Mouse (Mus musculus) limb, embryonic 11.5 days (tissue): ENCODE data around the gene Mcu. TPM values are rescaled to one million over a fixed set of nuclear protein-coding genes. Genes with fewer than 3 reads are reported as not detected.

Experiments
- ATAC-seq: fragments of 200-750 bp; cut with Nextera tagmentation; 2 replicates; pipeline ENCODE4 v1.8.0; 2017; ENCODE audit warnings: low read depth; ENCODE audit not compliant: insufficient number of reproducible peaks, low FRiP score, low TSS enrichment
- DNase-seq: peaks from one replicate; pipeline ENCODE4 v3.0.0-alpha.2; 2015; ENCODE audit warnings: low spot score
- H3K27ac ChIP-seq: fragments of 300-500 bp; sonication (generic); replicated peaks from 2 replicates; pipeline ENCODE4 v1.5.1; 2014; ENCODE audit warnings: low read depth, mild to moderate bottlenecking, low read length
- H3K27me3 ChIP-seq: fragments of 300-500 bp; sonication (generic); 2 replicates; pipeline ENCODE4 v1.6.1; 2014; ENCODE audit warnings: mild to moderate bottlenecking, low read length, mixed read lengths; ENCODE audit not compliant: control insufficient read depth, insufficient read depth
- H3K36me3 ChIP-seq: fragments of 300-500 bp; sonication (generic); 2 replicates; pipeline ENCODE4 v1.6.1; 2014; ENCODE audit warnings: mild to moderate bottlenecking, low read length, moderate library complexity, mixed read lengths; ENCODE audit not compliant: control insufficient read depth, insufficient read depth
- H3K4me1 ChIP-seq: fragments of 300-500 bp; sonication (generic); 2 replicates; pipeline ENCODE4 v1.6.1; 2014; ENCODE audit warnings: low read length, mixed read lengths; ENCODE audit not compliant: control insufficient read depth, insufficient read depth
- H3K4me2 ChIP-seq: fragments of 300-500 bp; sonication (generic); 2 replicates; pipeline ENCODE4 v1.6.1; 2014; ENCODE audit warnings: low read depth, mild to moderate bottlenecking, moderate library complexity; ENCODE audit not compliant: severe bottlenecking
- H3K4me3 ChIP-seq: fragments of 300-500 bp; sonication (generic); 2 replicates; pipeline ENCODE4 v1.5.1; 2014; ENCODE audit warnings: low read depth, low read length
- H3K9ac ChIP-seq: fragments of 300-500 bp; sonication (generic); 2 replicates; pipeline ENCODE4 v1.6.1; 2014; ENCODE audit warnings: mild to moderate bottlenecking, low read length
- H3K9me3 ChIP-seq: fragments of 300-500 bp; sonication (generic); 2 replicates; pipeline ENCODE4 v1.6.1; 2016; ENCODE audit warnings: low read length; ENCODE audit not compliant: control insufficient read depth
- WGBS: fragments of 180-500 bp; shearing (Covaris S2); extraction: QIAGEN DNeasy Blood & Tissue Kit; methylation state at CpG from one replicate; pipeline ENCODE4 v1.1.7; 2014; 5-methylcytosine and 5-hydroxymethylcytosine counted together
- polyA plus RNA-seq: library from polyadenylated mRNA; unstranded; fragments of >200 nt; fragmentation: Nextera tagmentation; extraction: Ambion mirVana; gene quantifications from 2 replicates; pipeline ENCODE4 v1.2.1, GENCODE M21; 2014

The Mcu gene
- polyA plus RNA-seq, 1 experiment from 2014 or later = 34.0 TPM

- DNase-seq (no peak), ATAC-seq (no peak)
- Histone ChIP-seq H3K27ac (no peak overlapping the region), H3K36me3 (no peaks in the 10 kb centered on the region), H3K27me3 (no peaks in the 10 kb centered on the region), H3K4me3 (no peak overlapping the region), H3K9me3 (no peaks in the 10 kb centered on the region), H3K4me1 (0 out of 2 replicates have a peak, but pooled peaks cover 4% of the 10 kb centered on the region), H3K4me2 (no peak overlapping the region), H3K9ac (no peak overlapping the region)
- WGBS = 84% methylated on average over 10 of the region's 10 CpGs
Measured at GRCm38 (mm10) chr10:59621355-59621754, 4.9 kb upstream of the Mcu start.

GRCm38 (mm10) chr10:59617776-59618175 lies 1.3 kb upstream of the Mcu start:
- Histone ChIP-seq H3K27ac (no peak overlapping the region), H3K4me1 (0 out of 2 replicates have a peak, but pooled peaks cover 5% of the 10 kb centered on the region), H3K9me3 (no peaks in the 10 kb centered on the region), H3K27me3 (no peaks in the 10 kb centered on the region), H3K36me3 (no peaks in the 10 kb centered on the region), H3K4me2 (no peak overlapping the region), H3K4me3 (no peak overlapping the region), H3K9ac (no peak overlapping the region)
- ATAC-seq (no peak), DNase-seq (no peak)
- WGBS = 89% methylated on average over 7 of the region's 7 CpGs

- H3K4me2 ChIP-seq = peak within 1 kb of the TSS; percentile 85
- H3K27ac ChIP-seq = peak within 1 kb of the TSS; percentile 59
- H3K36me3 ChIP-seq = no peaks in the 10 kb centered on the region
- peak; percentile 75 for ATAC-seq
- no peaks in the 10 kb centered on the region for H3K27me3 ChIP-seq
- H3K9me3 ChIP-seq = no peaks in the 10 kb centered on the region
- H3K9ac ChIP-seq = peak within 1 kb of the TSS; percentile 95
- under 1% methylated on average over 33 of the region's 51 CpGs for WGBS
- DNase-seq = peak; percentile 70
- H3K4me3 ChIP-seq = peak within 1 kb of the TSS; percentile 81
- H3K4me1 ChIP-seq = 0 out of 2 replicates have a peak, but pooled peaks cover 2% of the 10 kb centered on the region
Measured at GRCm38 (mm10) chr10:59615981-59616520, 441 bp downstream of the Mcu start, which contains the start of gene Gm10322. Gm10322 (plus strand) TSS chr10:59616063.

GRCm38 (mm10) chr10:59615411-59615810 lies 1.1 kb downstream of the Mcu start:
- Histone ChIP-seq H3K27ac (no peak overlapping the region), H3K27me3 (no peaks in the 10 kb centered on the region), H3K9me3 (no peaks in the 10 kb centered on the region), H3K4me1 (0 out of 2 replicates have a peak, but pooled peaks cover 2% of the 10 kb centered on the region), H3K4me2 (peak overlapping the region; percentile 85), H3K36me3 (no peaks in the 10 kb centered on the region), H3K9ac (peak overlapping the region; percentile 95), H3K4me3 (peak overlapping the region; percentile 81)
- ATAC-seq (no peak), DNase-seq (no peak)
- WGBS = 40% methylated on average over 5 of the region's 5 CpGs

GRCm38 (mm10) chr10:59614141-59614540 lies 2.4 kb downstream of the Mcu start:
- no peaks in the 10 kb centered on the region for H3K27me3 ChIP-seq
- H3K27ac ChIP-seq = no peak overlapping the region
- H3K4me3 ChIP-seq = no peak overlapping the region
- no peaks in the 10 kb centered on the region for H3K36me3 ChIP-seq
- 83% methylated on average over 5 of the region's 5 CpGs for WGBS
- H3K4me2 ChIP-seq = no peak overlapping the region
- no peaks in the 10 kb centered on the region for H3K9me3 ChIP-seq
- ATAC-seq (no peak), DNase-seq (no peak)
- no peak overlapping the region for H3K9ac ChIP-seq
- H3K4me1 ChIP-seq = 0 out of 2 replicates have a peak, but pooled peaks cover 2% of the 10 kb centered on the region

GRCm38 (mm10) chr10:59613276-59613675 lies 3.2 kb downstream of the Mcu start:
- 0 out of 2 replicates have a peak, but pooled peaks cover 2% of the 10 kb centered on the region for H3K4me1 ChIP-seq
- H3K27ac ChIP-seq = no peak overlapping the region
- 77% methylated on average over 5 of the region's 5 CpGs for WGBS
- no peak overlapping the region for H3K4me2 ChIP-seq
- H3K27me3 ChIP-seq = no peaks in the 10 kb centered on the region
- H3K4me3 ChIP-seq = no peak overlapping the region
- H3K9me3 ChIP-seq = no peaks in the 10 kb centered on the region
- DNase-seq (no peak), ATAC-seq (no peak)
- H3K36me3 ChIP-seq = no peaks in the 10 kb centered on the region
- no peak overlapping the region for H3K9ac ChIP-seq

GRCm38 (mm10) chr10:59604879-59605464 lies 11.5 kb downstream of the Mcu start:
- Histone ChIP-seq H3K4me1 (no peaks in the 10 kb centered on the region), H3K9ac (no peak overlapping the region), H3K4me3 (no peak overlapping the region), H3K36me3 (no peaks in the 10 kb centered on the region), H3K27ac (no peak overlapping the region), H3K27me3 (no peaks in the 10 kb centered on the region), H3K4me2 (no peak overlapping the region), H3K9me3 (no peaks in the 10 kb centered on the region)
- WGBS = 87% methylated on average over 11 of the region's 11 CpGs
- DNase-seq (no peak), ATAC-seq (no peak)

- no peak overlapping the region for H3K27ac ChIP-seq
- H3K4me1 ChIP-seq = no peaks in the 10 kb centered on the region
- no peaks in the 10 kb centered on the region for H3K36me3 ChIP-seq
- DNase-seq (no peak), ATAC-seq (no peak)
- H3K4me3 ChIP-seq = no peak overlapping the region
- no peak overlapping the region for H3K4me2 ChIP-seq
- no peaks in the 10 kb centered on the region for H3K9me3 ChIP-seq
- WGBS = 54% methylated on average over 5 of the region's 5 CpGs
- no peaks in the 10 kb centered on the region for H3K27me3 ChIP-seq
- H3K9ac ChIP-seq = no peak overlapping the region
Measured at GRCm38 (mm10) chr10:59603843-59604242, 12.6 kb downstream of the Mcu start.
